Mouse (Mus musculus): ENCODE data around the gene Zfp784. TPM values are rescaled to one million over a fixed set of nuclear protein-coding genes. Genes with fewer than 3 reads are reported as not detected.

Gene Zfp784
- total and polyA plus RNA-seq, 3 experiments = 0.96 to 2.9 TPM; not detected in 1

DNA sequence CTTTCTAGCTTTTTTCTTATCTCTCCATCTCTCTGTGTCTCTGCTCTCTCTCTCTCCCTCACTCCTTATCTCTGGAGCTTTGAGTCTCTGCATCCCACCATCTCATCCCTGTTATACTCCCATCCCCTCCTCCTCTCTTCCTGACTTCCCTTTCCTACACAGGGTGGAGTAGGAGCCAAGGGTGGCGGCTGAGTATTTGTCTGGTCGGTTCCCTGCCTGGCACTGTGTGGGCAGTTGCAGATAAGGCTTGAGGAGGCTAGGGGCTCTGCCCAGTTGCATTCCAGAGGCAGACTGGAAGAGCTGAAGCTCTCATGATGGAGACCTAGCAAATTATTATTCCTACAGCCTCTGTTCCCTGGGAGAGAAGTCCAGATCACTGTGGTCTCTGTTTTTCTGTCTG is 50.0 kb downstream of the Zfp784 start:
- DNase-seq (ENCODE audit: low read depth, low spot score) = no peak
- H3K27ac ChIP-seq (ENCODE audit: control insufficient read depth, low read depth, low read length) = no peak overlapping the region
- no peak overlapping the region for H3K9ac ChIP-seq (ENCODE audit: control insufficient read depth, low read depth, low read length, poor library complexity, severe bottlenecking)
- H3K79me2 ChIP-seq (ENCODE audit: control insufficient read depth, insufficient read depth, low read length, poor library complexity) = no peaks in the 10 kb centered on the region
- H3K4me3 ChIP-seq (ENCODE audit: control insufficient read depth in 1 of 2, insufficient read depth in 1 of 2, low read depth in 2 of 2, low read length in 2 of 2) = no peak overlapping the region
- no peaks in the 10 kb centered on the region for H3K9me3 ChIP-seq (replicated peaks; ENCODE audit: insufficient read depth, low read length)
- no peaks in the 10 kb centered on the region; a peak in 1 of 4 replicates for H3K27me3 ChIP-seq (ENCODE audit: control insufficient read depth in 1 of 2, insufficient read depth in 2 of 2, low read length in 2 of 2)
- no peaks in the 10 kb centered on the region for H3K36me3 ChIP-seq (ENCODE audit: control insufficient read depth in 1 of 2, insufficient read depth in 2 of 2, low read length in 2 of 2)
- TF ChIP-seq ETS1 (IDR thresholded peaks at IDR 0.05; ENCODE audit: low read depth, low read length) = no peak
- no peak for TF ChIP-seq USF2 (IDR thresholded peaks at IDR 0.05; ENCODE audit: borderline replicate concordance in 1 of 2, insufficient read depth in 1 of 2, low read depth in 1 of 2, low read length in 2 of 2)
- no peak for TF ChIP-seq NRF1 (IDR thresholded peaks at IDR 0.05; ENCODE audit: insufficient read depth, low read depth, low read length, poor library complexity, severe bottlenecking)
- TF ChIP-seq EP300 (IDR thresholded peaks at IDR 0.05; ENCODE audit: low read depth in 1 of 2, low read length in 2 of 2) = no peak
- TF ChIP-seq JUND (IDR thresholded peaks at IDR 0.05; ENCODE audit: low read depth, low read length) = no peak
- TF ChIP-seq E2F4 (IDR thresholded peaks at IDR 0.05; ENCODE audit: borderline replicate concordance, low read depth, low read length) = no peak
- TF ChIP-seq TCF12 (IDR thresholded peaks at IDR 0.05; ENCODE audit: low read depth, low read length) = no peak
- no peak for TF ChIP-seq KAT2A (conservative IDR thresholded peaks at IDR 0.05; ENCODE audit: low read depth, low read length)
- TF ChIP-seq TAL1 (IDR thresholded peaks at IDR 0.05; ENCODE audit: low read length) = no peak
- TF ChIP-seq GATA1 (IDR thresholded peaks at IDR 0.05; ENCODE audit: low read depth, low read length) = no peak
- TF ChIP-seq MXI1 (IDR thresholded peaks at IDR 0.05; ENCODE audit: low read depth, low read length) = no peak
- no peak for TF ChIP-seq HCFC1 (IDR thresholded peaks at IDR 0.05; ENCODE audit: low read depth, low read length)
- no peak for TF ChIP-seq CTCF (IDR thresholded peaks at IDR 0.05 in 2 of 3, conservative IDR thresholded peaks at IDR 0.05 in 1 of 3; ENCODE audit: control insufficient read depth in 1 of 3, insufficient read depth in 1 of 3, low read depth in 2 of 3, low read length in 3 of 3, poor library complexity in 1 of 3, severe bottlenecking in 1 of 3)
- TF ChIP-seq RAD21 (IDR thresholded peaks at IDR 0.05; ENCODE audit: low read depth, low read length) = no peak
- no peak for TF ChIP-seq RCOR1 (IDR thresholded peaks at IDR 0.05; ENCODE audit: low read depth, low read length)
- no peak for TF ChIP-seq BHLHE40 (IDR thresholded peaks at IDR 0.05; ENCODE audit: borderline replicate concordance, low read depth, low read length)
- H3K4me1 ChIP-seq (ENCODE audit: control insufficient read depth in 1 of 2, insufficient read depth in 2 of 2, low read length in 2 of 2) = no peaks in the 10 kb centered on the region

Other genes with a start within 250 kb of the Zfp784 start
- gene Tmem238, start 248.8 kb downstream of the Zfp784 start, total RNA-seq (2012; rRNA removed) = 20.9 and 23.8 TPM in 2 replicates
- 10 to 100 TPM in 1 of 2 experiments, not detected in 1; 31.3 TPM for gene Tmem238, start 248.8 kb downstream of the Zfp784 start, polyA plus RNA-seq (2012; ENCODE audit: insufficient read depth in 1 of 2, insufficient read length in 2 of 2, low read depth in 1 of 2, low replicate concordance in 2 of 2, missing spikeins in 1 of 2)
- 2,026 and 2,264 TPM in 2 replicates for gene Rpl28, start 245.6 kb downstream of the Zfp784 start, total RNA-seq (2012; rRNA removed)
- gene Rpl28, start 245.6 kb downstream of the Zfp784 start, polyA plus RNA-seq (2012; ENCODE audit: insufficient read depth in 1 of 2, insufficient read length in 2 of 2, low read depth in 1 of 2, low replicate concordance in 2 of 2, missing spikeins in 1 of 2) = 1,000 to 10,000 TPM in 1 of 2 experiments, 100 to 1,000 TPM in 1; 1,000 to 9,991 TPM
- gene Ube2s, start 225.9 kb downstream of the Zfp784 start, total RNA-seq (2012; rRNA removed) = 341 and 346 TPM in 2 replicates
- 100 to 1,000 TPM in 1 of 2 experiments, not detected in 1; 740 TPM for gene Ube2s, start 225.9 kb downstream of the Zfp784 start, polyA plus RNA-seq (2012; ENCODE audit: insufficient read depth in 1 of 2, insufficient read length in 2 of 2, low read depth in 1 of 2, low replicate concordance in 2 of 2, missing spikeins in 1 of 2)
- not detected in 2 replicates for gene Shisa7, start 193.8 kb downstream of the Zfp784 start, total RNA-seq (2012; rRNA removed)
- under 1 TPM in 1 of 2 experiments, not detected in 1; 0.07 TPM for gene Shisa7, start 193.8 kb downstream of the Zfp784 start, polyA plus RNA-seq (2012; ENCODE audit: insufficient read depth in 1 of 2, insufficient read length in 2 of 2, low read depth in 1 of 2, low replicate concordance in 2 of 2, missing spikeins in 1 of 2)
- 2.6 and 2.8 TPM in 2 replicates for gene Isoc2b, start 168.2 kb downstream of the Zfp784 start, total RNA-seq (2012; rRNA removed)
- gene Isoc2b, start 168.2 kb downstream of the Zfp784 start, polyA plus RNA-seq (2012; ENCODE audit: insufficient read depth in 1 of 2, insufficient read length in 2 of 2, low read depth in 1 of 2, low replicate concordance in 2 of 2, missing spikeins in 1 of 2) = 1 to 10 TPM in 1 of 2 experiments, not detected in 1; 3.0 TPM
- gene Isoc2a, start 161.3 kb downstream of the Zfp784 start, total RNA-seq (2012; rRNA removed) = 11.1 and 12.4 TPM in 2 replicates
- gene Isoc2a, start 161.3 kb downstream of the Zfp784 start, polyA plus RNA-seq (2012; ENCODE audit: insufficient read depth in 1 of 2, insufficient read length in 2 of 2, low read depth in 1 of 2, low replicate concordance in 2 of 2, missing spikeins in 1 of 2) = 10 to 100 TPM in 1 of 2 experiments, not detected in 1; 20.6 TPM
- 0.15 TPM in 1 of 2 replicates, not detected in the other for gene Gm36210, start 131.9 kb downstream of the Zfp784 start, total RNA-seq (2012; rRNA removed)
- under 1 TPM in 1 of 2 experiments, not detected in 1; 0.97 TPM for gene Gm36210, start 131.9 kb downstream of the Zfp784 start, polyA plus RNA-seq (2012; ENCODE audit: insufficient read depth in 1 of 2, insufficient read length in 2 of 2, low read depth in 1 of 2, low replicate concordance in 2 of 2, missing spikeins in 1 of 2)
- 2.5 and 3.3 TPM in 2 replicates for gene Zfp628, start 123.2 kb downstream of the Zfp784 start, total RNA-seq (2012; rRNA removed)
- 10 to 100 TPM in 1 of 2 experiments, not detected in 1; 17.6 TPM for gene Zfp628, start 123.2 kb downstream of the Zfp784 start, polyA plus RNA-seq (2012; ENCODE audit: insufficient read depth in 1 of 2, insufficient read length in 2 of 2, low read depth in 1 of 2, low replicate concordance in 2 of 2, missing spikeins in 1 of 2)
- 0.81 and 0.85 TPM in 2 replicates for gene Nat14, start 116.4 kb downstream of the Zfp784 start, total RNA-seq (2012; rRNA removed)
- gene Nat14, start 116.4 kb downstream of the Zfp784 start, polyA plus RNA-seq (2012; ENCODE audit: insufficient read depth in 1 of 2, insufficient read length in 2 of 2, low read depth in 1 of 2, low replicate concordance in 2 of 2, missing spikeins in 1 of 2) = 1 to 10 TPM in 1 of 2 experiments, not detected in 1; 1.9 TPM
- 0.04 TPM in 1 of 2 replicates, not detected in the other for gene Ssc5d, start 112.7 kb downstream of the Zfp784 start, total RNA-seq (2012; rRNA removed)
- under 1 TPM in 1 of 2 experiments, not detected in 1; 0.17 TPM for gene Ssc5d, start 112.7 kb downstream of the Zfp784 start, polyA plus RNA-seq (2012; ENCODE audit: insufficient read depth in 1 of 2, insufficient read length in 2 of 2, low read depth in 1 of 2, low replicate concordance in 2 of 2, missing spikeins in 1 of 2)
- gene Sbk2, start 74.0 kb downstream of the Zfp784 start, total RNA-seq (2012; rRNA removed) = not detected in 2 replicates
- gene Sbk2, start 74.0 kb downstream of the Zfp784 start, polyA plus RNA-seq (2012; ENCODE audit: insufficient read depth in 1 of 2, insufficient read length in 2 of 2, low read depth in 1 of 2, low replicate concordance in 2 of 2, missing spikeins in 1 of 2) = not detected
- not detected in 2 replicates for gene Sbk3, start 67.3 kb downstream of the Zfp784 start, total RNA-seq (2012; rRNA removed)
- not detected for gene Sbk3, start 67.3 kb downstream of the Zfp784 start, polyA plus RNA-seq (2012; ENCODE audit: insufficient read depth in 1 of 2, insufficient read length in 2 of 2, low read depth in 1 of 2, low replicate concordance in 2 of 2, missing spikeins in 1 of 2)
- gene Zfp579, start 42.3 kb downstream of the Zfp784 start, total RNA-seq (2012; rRNA removed) = 0.42 and 0.54 TPM in 2 replicates
- gene Zfp579, start 42.3 kb downstream of the Zfp784 start, polyA plus RNA-seq (2012; ENCODE audit: insufficient read depth in 1 of 2, insufficient read length in 2 of 2, low read depth in 1 of 2, low replicate concordance in 2 of 2, missing spikeins in 1 of 2) = 1 to 10 TPM in 1 of 2 experiments, not detected in 1; 3.6 TPM
- 9.2 and 9.4 TPM in 2 replicates for gene Zfp524, start 24.0 kb downstream of the Zfp784 start, total RNA-seq (2012; rRNA removed)
- 10 to 100 TPM in 1 of 2 experiments, not detected in 1; 12.7 TPM for gene Zfp524, start 24.0 kb downstream of the Zfp784 start, polyA plus RNA-seq (2012; ENCODE audit: insufficient read depth in 1 of 2, insufficient read length in 2 of 2, low read depth in 1 of 2, low replicate concordance in 2 of 2, missing spikeins in 1 of 2)
- 27.5 and 28.1 TPM in 2 replicates for gene Fiz1, start 23.7 kb downstream of the Zfp784 start, total RNA-seq (2012; rRNA removed)
- 10 to 100 TPM in 1 of 2 experiments, not detected in 1; 56.5 TPM for gene Fiz1, start 23.7 kb downstream of the Zfp784 start, polyA plus RNA-seq (2012; ENCODE audit: insufficient read depth in 1 of 2, insufficient read length in 2 of 2, low read depth in 1 of 2, low replicate concordance in 2 of 2, missing spikeins in 1 of 2)
- gene Gm44973, start 22.9 kb downstream of the Zfp784 start, total RNA-seq (2012; rRNA removed) = not detected in 2 replicates
- 1 to 10 TPM in 1 of 2 experiments, not detected in 1; 7.9 TPM for gene Gm44973, start 22.9 kb downstream of the Zfp784 start, polyA plus RNA-seq (2012; ENCODE audit: insufficient read depth in 1 of 2, insufficient read length in 2 of 2, low read depth in 1 of 2, low replicate concordance in 2 of 2, missing spikeins in 1 of 2)
- 12.2 and 12.7 TPM in 2 replicates for gene Zfp865, start 18.1 kb downstream of the Zfp784 start, total RNA-seq (2012; rRNA removed)
- gene Zfp865, start 18.1 kb downstream of the Zfp784 start, polyA plus RNA-seq (2012; ENCODE audit: insufficient read depth in 1 of 2, insufficient read length in 2 of 2, low read depth in 1 of 2, low replicate concordance in 2 of 2, missing spikeins in 1 of 2) = 10 to 100 TPM in 1 of 2 experiments, not detected in 1; 34.6 TPM
- 0.39 and 0.50 TPM in 2 replicates for gene Ccdc106, start 17.9 kb downstream of the Zfp784 start, total RNA-seq (2012; rRNA removed)
- under 1 TPM in 1 of 2 experiments, not detected in 1; 0.82 TPM for gene Ccdc106, start 17.9 kb downstream of the Zfp784 start, polyA plus RNA-seq (2012; ENCODE audit: insufficient read depth in 1 of 2, insufficient read length in 2 of 2, low read depth in 1 of 2, low replicate concordance in 2 of 2, missing spikeins in 1 of 2)
- not detected in 2 replicates for gene 4632433K11Rik, start 4.3 kb downstream of the Zfp784 start, total RNA-seq (2012; rRNA removed)
- gene 4632433K11Rik, start 4.3 kb downstream of the Zfp784 start, polyA plus RNA-seq (2012; ENCODE audit: insufficient read depth in 1 of 2, insufficient read length in 2 of 2, low read depth in 1 of 2, low replicate concordance in 2 of 2, missing spikeins in 1 of 2) = not detected
- 1.0 and 1.7 TPM in 2 replicates for gene Zfp580, start 13.1 kb upstream of the Zfp784 start, total RNA-seq (2012; rRNA removed)
- gene Zfp580, start 13.1 kb upstream of the Zfp784 start, polyA plus RNA-seq (2012; ENCODE audit: insufficient read depth in 1 of 2, insufficient read length in 2 of 2, low read depth in 1 of 2, low replicate concordance in 2 of 2, missing spikeins in 1 of 2) = 10 to 100 TPM in 1 of 2 experiments, not detected in 1; 19.9 TPM
- gene U2af2, start 23.7 kb upstream of the Zfp784 start, total RNA-seq (2012; rRNA removed) = 301 and 311 TPM in 2 replicates
- gene U2af2, start 23.7 kb upstream of the Zfp784 start, polyA plus RNA-seq (2012; ENCODE audit: insufficient read depth in 1 of 2, insufficient read length in 2 of 2, low read depth in 1 of 2, low replicate concordance in 2 of 2, missing spikeins in 1 of 2) = 100 to 1,000 TPM; 477 to 491 TPM
- 72.3 and 75.5 TPM in 2 replicates for gene Epn1, start 41.8 kb upstream of the Zfp784 start, total RNA-seq (2012; rRNA removed)
- gene Epn1, start 41.8 kb upstream of the Zfp784 start, polyA plus RNA-seq (2012; ENCODE audit: insufficient read depth in 1 of 2, insufficient read length in 2 of 2, low read depth in 1 of 2, low replicate concordance in 2 of 2, missing spikeins in 1 of 2) = 100 to 1,000 TPM in 1 of 2 experiments, not detected in 1; 147 TPM
- gene Rfpl4, start 78.5 kb upstream of the Zfp784 start, total RNA-seq (2012; rRNA removed) = not detected in 2 replicates
- gene Rfpl4, start 78.5 kb upstream of the Zfp784 start, polyA plus RNA-seq (2012; ENCODE audit: insufficient read depth in 1 of 2, insufficient read length in 2 of 2, low read depth in 1 of 2, low replicate concordance in 2 of 2, missing spikeins in 1 of 2) = not detected
- not detected in 2 replicates for gene Rasl2-9, start 87.5 kb upstream of the Zfp784 start, total RNA-seq (2012; rRNA removed)
- gene Rasl2-9, start 87.5 kb upstream of the Zfp784 start, polyA plus RNA-seq (2012; ENCODE audit: insufficient read depth in 1 of 2, insufficient read length in 2 of 2, low read depth in 1 of 2, low replicate concordance in 2 of 2, missing spikeins in 1 of 2) = 100 to 1,000 TPM in 1 of 2 experiments, under 1 TPM in 1; 0.65 to 196 TPM
- not detected in 2 replicates for gene Vmn1r55, start 111.2 kb upstream of the Zfp784 start, total RNA-seq (2012; rRNA removed)
- not detected for gene Vmn1r55, start 111.2 kb upstream of the Zfp784 start, polyA plus RNA-seq (2012; ENCODE audit: insufficient read depth in 1 of 2, insufficient read length in 2 of 2, low read depth in 1 of 2, low replicate concordance in 2 of 2, missing spikeins in 1 of 2)
- not detected in 2 replicates for gene Vmn1r56, start 158.3 kb upstream of the Zfp784 start, total RNA-seq (2012; rRNA removed)
- not detected for gene Vmn1r56, start 158.3 kb upstream of the Zfp784 start, polyA plus RNA-seq (2012; ENCODE audit: insufficient read depth in 1 of 2, insufficient read length in 2 of 2, low read depth in 1 of 2, low replicate concordance in 2 of 2, missing spikeins in 1 of 2)
- gene Vmn1r57, start 180.0 kb upstream of the Zfp784 start, total RNA-seq (2012; rRNA removed) = not detected in 2 replicates
- gene Vmn1r57, start 180.0 kb upstream of the Zfp784 start, polyA plus RNA-seq (2012; ENCODE audit: insufficient read depth in 1 of 2, insufficient read length in 2 of 2, low read depth in 1 of 2, low replicate concordance in 2 of 2, missing spikeins in 1 of 2) = not detected